Mouse (Mus musculus): Measurements from ENCODE around the gene Utrn. TPM values are rescaled to one million over a fixed set of nuclear protein-coding genes. Genes with fewer than 3 reads are reported as not detected.

Gene Utrn
- polyA plus RNA-seq, 1 experiment from 2014 or later = 67.0 TPM

DNA sequence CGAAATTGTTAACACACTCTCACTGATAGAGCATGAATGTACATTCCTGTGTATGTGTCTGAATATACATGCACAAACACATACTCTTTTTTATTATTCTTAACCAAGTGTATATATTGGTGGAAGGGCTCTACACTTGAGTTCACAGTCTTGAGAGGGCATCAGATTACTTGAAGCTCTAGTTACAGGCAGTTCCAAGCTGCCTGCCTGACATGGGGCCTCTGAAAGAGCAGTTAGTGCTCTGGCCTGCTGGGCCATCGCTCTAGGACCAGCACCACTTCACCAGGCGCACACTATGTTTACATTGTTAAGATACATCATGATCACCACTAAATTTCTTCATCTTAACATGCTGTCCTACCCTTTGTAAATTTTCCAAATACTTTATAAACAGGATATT lies 216.2 kb downstream of the Utrn start:
- Histone ChIP-seq H3K4me1 (ENCODE audit: control insufficient read depth in 2 of 2, insufficient read depth in 2 of 2, low read length in 2 of 2) (no peaks in the 10 kb centered on the region), H3K4me3 (ENCODE audit: control insufficient read depth in 1 of 2, insufficient read depth in 1 of 2, low read depth in 1 of 2, low read length in 2 of 2) (no peak overlapping the region), H3K9me3 (ENCODE audit: control insufficient read depth, low read length) (no peaks in the 10 kb centered on the region), H3K36me3 (ENCODE audit: control insufficient read depth, insufficient read depth, low read length) (peaks cover 70% of the 10 kb centered on the region), H3K9ac (ENCODE audit: low read length) (no peak overlapping the region), H3K27me3 (ENCODE audit: control insufficient read depth, insufficient read depth, low read length) (no peaks in the 10 kb centered on the region), H3K4me2 (ENCODE audit: low read length) (no peak overlapping the region), H3K27ac (replicated peaks in 1 of 2; ENCODE audit: control insufficient read depth in 1 of 2, insufficient read depth in 1 of 2, low read depth in 2 of 2, low read length in 2 of 2) (no peak overlapping the region)
- 88% methylated on average over 3 of the region's 3 CpGs for WGBS
- ATAC-seq (ENCODE audit: insufficient number of reproducible peaks, insufficient read depth, low FRiP score, low read depth) = no peak

DNA sequence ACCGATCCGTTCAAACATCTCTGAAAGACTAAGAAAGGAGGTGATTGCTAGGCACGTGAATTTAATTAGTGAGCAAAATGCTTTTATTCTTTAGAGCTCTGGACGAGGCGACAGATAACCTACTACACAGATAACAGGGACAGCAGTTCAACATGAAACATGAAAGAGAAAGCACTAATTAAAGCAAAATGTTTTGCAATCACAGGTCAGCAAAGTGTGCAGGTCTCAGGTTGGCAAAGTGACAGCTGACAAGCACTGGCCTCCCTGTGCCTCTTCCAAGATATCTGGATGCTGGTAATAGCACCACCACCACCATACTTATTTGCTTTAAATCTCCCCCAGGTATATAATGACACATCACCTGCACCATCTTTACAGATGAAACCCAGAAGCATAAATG lies 223.0 kb downstream of the Utrn start:
- WGBS = 76% methylated on average over 5 of the region's 5 CpGs
- no peaks in the 10 kb centered on the region for H3K4me1 ChIP-seq (ENCODE audit: control insufficient read depth in 2 of 2, insufficient read depth in 2 of 2, low read length in 2 of 2)
- H3K36me3 ChIP-seq (ENCODE audit: control insufficient read depth, insufficient read depth, low read length) = peaks cover 48% of the 10 kb centered on the region
- no peak overlapping the region for H3K27ac ChIP-seq (replicated peaks in 1 of 2; ENCODE audit: control insufficient read depth in 1 of 2, insufficient read depth in 1 of 2, low read depth in 2 of 2, low read length in 2 of 2)
- no peaks in the 10 kb centered on the region for H3K27me3 ChIP-seq (ENCODE audit: control insufficient read depth, insufficient read depth, low read length)
- H3K4me2 ChIP-seq (ENCODE audit: low read length) = no peak overlapping the region
- no peak overlapping the region for H3K9ac ChIP-seq (ENCODE audit: low read length)
- no peak overlapping the region for H3K4me3 ChIP-seq (ENCODE audit: control insufficient read depth in 1 of 2, insufficient read depth in 1 of 2, low read depth in 1 of 2, low read length in 2 of 2)
- ATAC-seq (ENCODE audit: insufficient number of reproducible peaks, insufficient read depth, low FRiP score, low read depth) = no peak
- no peaks in the 10 kb centered on the region for H3K9me3 ChIP-seq (ENCODE audit: control insufficient read depth, low read length)

DNA sequence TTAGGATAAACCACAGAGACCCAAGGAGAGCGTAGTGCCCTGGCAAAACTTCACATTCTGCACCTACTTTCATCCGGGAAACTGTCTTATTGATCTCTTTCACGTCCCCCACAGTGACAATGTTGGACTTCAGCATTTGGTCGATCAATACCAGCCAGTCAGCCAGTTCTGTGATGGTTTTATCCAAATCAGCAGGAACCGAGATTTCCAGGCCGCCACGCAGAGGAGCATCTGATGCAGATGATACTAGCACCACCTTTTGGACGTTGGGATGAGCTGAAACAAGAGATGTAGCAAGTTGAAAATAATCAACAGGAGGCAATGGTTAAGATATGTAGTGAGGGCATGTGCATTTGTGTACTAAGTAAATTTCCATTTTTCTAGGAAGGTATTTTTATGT lies 225.8 kb downstream of the Utrn start:
- no peak overlapping the region for H3K4me2 ChIP-seq (ENCODE audit: low read length)
- no peaks in the 10 kb centered on the region for H3K4me1 ChIP-seq (ENCODE audit: control insufficient read depth in 2 of 2, insufficient read depth in 2 of 2, low read length in 2 of 2)
- no peak for ATAC-seq (ENCODE audit: insufficient number of reproducible peaks, insufficient read depth, low FRiP score, low read depth)
- no peaks in the 10 kb centered on the region for H3K27me3 ChIP-seq (ENCODE audit: control insufficient read depth, insufficient read depth, low read length)
- no peaks in the 10 kb centered on the region for H3K9me3 ChIP-seq (ENCODE audit: control insufficient read depth, low read length)
- H3K27ac ChIP-seq (replicated peaks in 1 of 2; ENCODE audit: control insufficient read depth in 1 of 2, insufficient read depth in 1 of 2, low read depth in 2 of 2, low read length in 2 of 2) = no peak overlapping the region
- peaks cover 38% of the 10 kb centered on the region for H3K36me3 ChIP-seq (ENCODE audit: control insufficient read depth, insufficient read depth, low read length)
- H3K4me3 ChIP-seq (ENCODE audit: control insufficient read depth in 1 of 2, insufficient read depth in 1 of 2, low read depth in 1 of 2, low read length in 2 of 2) = no peak overlapping the region
- no peak overlapping the region for H3K9ac ChIP-seq (ENCODE audit: low read length)
- WGBS = 71% methylated on average over 8 of the region's 8 CpGs

DNA sequence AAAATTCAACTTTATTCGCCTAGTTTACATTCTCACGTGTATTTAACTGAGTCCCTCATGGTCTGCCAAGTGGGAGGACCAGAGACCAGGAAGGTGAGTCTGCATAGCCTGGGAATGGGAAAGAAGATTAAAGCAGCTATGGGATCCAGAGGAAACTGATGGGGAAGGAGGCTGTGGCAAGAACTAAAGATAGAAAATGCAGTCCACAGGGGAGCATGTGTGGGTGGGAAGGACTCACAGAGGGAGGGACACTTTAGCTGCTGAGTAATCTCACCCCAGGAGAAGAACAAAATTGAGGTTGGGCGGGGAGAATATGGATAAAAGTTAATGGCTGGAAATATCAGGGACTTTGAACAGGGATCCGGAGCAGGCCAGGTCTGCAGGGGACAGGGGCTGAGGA lies 229.5 kb downstream of the Utrn start:
- no peak for ATAC-seq (ENCODE audit: insufficient number of reproducible peaks, insufficient read depth, low FRiP score, low read depth)
- 79% methylated on average over 4 of the region's 4 CpGs for WGBS
- H3K9ac ChIP-seq (ENCODE audit: low read length) = no peak overlapping the region

DNA sequence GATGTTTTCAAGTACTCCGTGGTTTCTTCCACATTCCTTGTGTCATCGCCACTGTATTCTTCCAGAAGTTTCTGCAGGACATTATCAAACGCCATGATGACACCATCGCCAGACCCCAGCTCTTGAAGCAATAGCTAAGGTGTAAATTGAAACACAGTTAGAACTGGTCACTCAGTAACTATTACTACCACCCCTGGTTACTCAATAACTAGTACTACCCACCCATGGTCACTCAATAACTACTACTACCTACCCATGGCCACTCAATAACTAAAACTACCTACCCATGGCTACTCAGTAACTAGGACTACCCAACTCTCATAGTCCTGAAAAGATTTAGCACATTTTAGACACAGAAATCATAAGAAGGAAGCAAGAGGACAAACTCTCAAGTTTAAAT lies 235.2 kb downstream of the Utrn start:
- Histone ChIP-seq H3K27me3 (ENCODE audit: control insufficient read depth, insufficient read depth, low read length) (no peaks in the 10 kb centered on the region), H3K9ac (ENCODE audit: low read length) (no peak overlapping the region), H3K4me1 (ENCODE audit: control insufficient read depth in 2 of 2, insufficient read depth in 2 of 2, low read length in 2 of 2) (no peaks in the 10 kb centered on the region), H3K27ac (replicated peaks in 1 of 2; ENCODE audit: control insufficient read depth in 1 of 2, insufficient read depth in 1 of 2, low read depth in 2 of 2, low read length in 2 of 2) (no peak overlapping the region), H3K4me2 (ENCODE audit: low read length) (no peak overlapping the region), H3K4me3 (ENCODE audit: control insufficient read depth in 1 of 2, insufficient read depth in 1 of 2, low read depth in 1 of 2, low read length in 2 of 2) (no peak overlapping the region), H3K9me3 (ENCODE audit: control insufficient read depth, low read length) (no peaks in the 10 kb centered on the region), H3K36me3 (ENCODE audit: control insufficient read depth, insufficient read depth, low read length) (peaks cover 50% of the 10 kb centered on the region)
- ATAC-seq (ENCODE audit: insufficient number of reproducible peaks, insufficient read depth, low FRiP score, low read depth) = no peak
- 89% methylated on average over 4 of the region's 4 CpGs for WGBS

More for the DNA sequence above, 229.5 kb downstream of the Utrn start:
- no peaks in the 10 kb centered on the region for H3K4me1 ChIP-seq (ENCODE audit: control insufficient read depth in 2 of 2, insufficient read depth in 2 of 2, low read length in 2 of 2)
- H3K4me2 ChIP-seq (ENCODE audit: low read length) = no peak overlapping the region
- H3K27ac ChIP-seq (replicated peaks in 1 of 2; ENCODE audit: control insufficient read depth in 1 of 2, insufficient read depth in 1 of 2, low read depth in 2 of 2, low read length in 2 of 2) = no peak overlapping the region
- H3K9me3 ChIP-seq (ENCODE audit: control insufficient read depth, low read length) = no peaks in the 10 kb centered on the region
- peaks cover 50% of the 10 kb centered on the region for H3K36me3 ChIP-seq (ENCODE audit: control insufficient read depth, insufficient read depth, low read length)
- H3K4me3 ChIP-seq (ENCODE audit: control insufficient read depth in 1 of 2, insufficient read depth in 1 of 2, low read depth in 1 of 2, low read length in 2 of 2) = no peak overlapping the region
- no peaks in the 10 kb centered on the region for H3K27me3 ChIP-seq (ENCODE audit: control insufficient read depth, insufficient read depth, low read length)

DNA sequence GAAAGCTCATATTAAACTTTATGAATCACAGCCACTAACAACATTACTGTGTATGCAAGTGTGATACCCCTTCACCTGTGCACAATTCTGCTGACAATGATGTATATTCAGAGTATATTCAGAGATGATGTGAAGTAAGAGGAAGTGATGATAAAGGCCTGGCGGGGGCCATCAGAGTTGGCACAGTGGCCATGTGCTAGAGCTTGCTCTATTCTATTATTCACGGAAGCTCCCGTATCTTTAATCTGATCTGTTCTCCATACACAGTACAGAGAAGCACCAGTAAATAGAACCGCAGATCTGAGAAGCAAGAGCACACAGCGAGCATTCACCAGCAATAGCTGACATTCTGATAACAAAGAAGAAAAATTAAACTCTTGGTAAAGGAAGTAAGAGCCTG lies 238.2 kb downstream of the Utrn start:
- H3K4me2 ChIP-seq (ENCODE audit: low read length) = no peak overlapping the region
- H3K9ac ChIP-seq (ENCODE audit: low read length) = no peak overlapping the region
- H3K27ac ChIP-seq (replicated peaks in 1 of 2; ENCODE audit: control insufficient read depth in 1 of 2, insufficient read depth in 1 of 2, low read depth in 2 of 2, low read length in 2 of 2) = no peak overlapping the region
- WGBS = 82% methylated on average over 5 of the region's 5 CpGs
- no peaks in the 10 kb centered on the region for H3K9me3 ChIP-seq (ENCODE audit: control insufficient read depth, low read length)
- no peak for ATAC-seq (ENCODE audit: insufficient number of reproducible peaks, insufficient read depth, low FRiP score, low read depth)
- H3K4me1 ChIP-seq (ENCODE audit: control insufficient read depth in 2 of 2, insufficient read depth in 2 of 2, low read length in 2 of 2) = no peaks in the 10 kb centered on the region
- H3K36me3 ChIP-seq (ENCODE audit: control insufficient read depth, insufficient read depth, low read length) = peaks cover 41% of the 10 kb centered on the region
- H3K4me3 ChIP-seq (ENCODE audit: control insufficient read depth in 1 of 2, insufficient read depth in 1 of 2, low read depth in 1 of 2, low read length in 2 of 2) = no peak overlapping the region
- no peaks in the 10 kb centered on the region for H3K27me3 ChIP-seq (ENCODE audit: control insufficient read depth, insufficient read depth, low read length)

DNA sequence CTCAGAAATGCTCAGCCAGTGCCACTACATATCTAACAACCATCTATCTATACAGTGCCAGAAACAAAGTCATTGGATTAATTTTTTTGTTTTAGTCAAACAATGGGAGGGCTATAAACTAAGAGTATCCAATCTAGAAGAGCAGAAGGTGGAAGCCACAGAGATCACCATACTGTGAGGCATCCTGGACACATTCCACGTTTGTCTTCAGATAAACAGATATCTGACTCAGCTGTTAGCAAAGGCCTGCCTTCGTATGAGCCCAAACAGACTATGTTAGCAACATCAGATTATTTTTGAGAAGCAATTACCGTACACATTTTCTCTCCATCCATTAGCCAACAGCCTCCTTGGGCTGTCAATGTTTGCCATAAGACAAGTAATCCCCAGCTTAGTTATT lies 250.8 kb downstream of the Utrn start:
- Histone ChIP-seq H3K27ac (replicated peaks in 1 of 2; ENCODE audit: control insufficient read depth in 1 of 2, insufficient read depth in 1 of 2, low read depth in 2 of 2, low read length in 2 of 2) (no peak overlapping the region), H3K4me3 (ENCODE audit: control insufficient read depth in 1 of 2, insufficient read depth in 1 of 2, low read depth in 1 of 2, low read length in 2 of 2) (no peak overlapping the region), H3K27me3 (ENCODE audit: control insufficient read depth, insufficient read depth, low read length) (no peaks in the 10 kb centered on the region), H3K4me2 (ENCODE audit: low read length) (no peak overlapping the region), H3K36me3 (ENCODE audit: control insufficient read depth, insufficient read depth, low read length) (0 out of 2 replicates have a peak, but pooled peaks cover 3% of the 10 kb centered on the region), H3K9me3 (ENCODE audit: control insufficient read depth, low read length) (no peaks in the 10 kb centered on the region), H3K4me1 (ENCODE audit: control insufficient read depth in 2 of 2, insufficient read depth in 2 of 2, low read length in 2 of 2) (peaks cover 2 to 7% of the 10 kb centered on the region in 2 experiments; a peak in 2 of 4 replicates), H3K9ac (ENCODE audit: low read length) (no peak overlapping the region)
- no peak for ATAC-seq (ENCODE audit: insufficient number of reproducible peaks, insufficient read depth, low FRiP score, low read depth)
- WGBS = 68% methylated on average over 3 of the region's 3 CpGs

DNA sequence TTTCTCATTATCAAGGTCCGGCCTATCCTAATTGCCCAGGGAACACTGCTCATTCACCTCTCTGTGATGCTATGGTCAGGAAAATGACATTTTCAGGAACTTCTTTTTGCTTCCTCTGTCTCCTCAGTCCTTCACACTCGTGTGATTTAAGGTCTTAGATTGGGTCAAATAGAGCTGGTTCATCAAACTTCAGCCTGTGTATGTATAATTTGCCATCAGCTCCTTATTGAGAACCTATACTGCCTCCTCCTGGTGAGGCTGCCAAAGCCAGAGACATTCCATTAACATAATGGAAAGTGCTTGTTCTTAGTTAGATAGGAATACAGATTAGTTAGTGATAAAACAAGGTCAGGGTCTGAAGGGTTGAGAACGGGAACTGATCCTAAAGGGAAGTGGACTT lies 253.4 kb downstream of the Utrn start:
- H3K27me3 ChIP-seq (ENCODE audit: control insufficient read depth, insufficient read depth, low read length) = no peaks in the 10 kb centered on the region
- H3K9me3 ChIP-seq (ENCODE audit: control insufficient read depth, low read length) = no peaks in the 10 kb centered on the region
- H3K9ac ChIP-seq (ENCODE audit: low read length) = no peak overlapping the region
- WGBS = 72% methylated on average over 3 of the region's 3 CpGs
- no peak overlapping the region for H3K27ac ChIP-seq (replicated peaks in 1 of 2; ENCODE audit: control insufficient read depth in 1 of 2, insufficient read depth in 1 of 2, low read depth in 2 of 2, low read length in 2 of 2)
- ATAC-seq (ENCODE audit: insufficient number of reproducible peaks, insufficient read depth, low FRiP score, low read depth) = no peak
- H3K4me2 ChIP-seq (ENCODE audit: low read length) = no peak overlapping the region
- no peaks in the 10 kb centered on the region for H3K36me3 ChIP-seq (ENCODE audit: control insufficient read depth, insufficient read depth, low read length)
- H3K4me1 ChIP-seq (ENCODE audit: control insufficient read depth in 2 of 2, insufficient read depth in 2 of 2, low read length in 2 of 2) = peaks cover 0 to 7% of the 10 kb centered on the region in 2 experiments; a peak in 1 of 4 replicates
- no peak overlapping the region for H3K4me3 ChIP-seq (ENCODE audit: control insufficient read depth in 1 of 2, insufficient read depth in 1 of 2, low read depth in 1 of 2, low read length in 2 of 2)

Data from heart, embryonic 14.5 days (tissue).